Mouse (Mus musculus) fibroblast of lung, adult 2 months (primary cell): ENCODE data around the gene Gm21767.
"Not testable (repeated sequence)": the region's sequence is repeated elsewhere in the genome, so short reads cannot be mapped to it uniquely, and the experiment has no call there.

Source experiments
- DNase-seq: peaks from one replicate; pipeline ENCODE4 v3.0.0-alpha.2; 2011; ENCODE audit warnings: low read depth

The Gm21767 gene

GRCm38 (mm10) chrY:13941438-13941837 lies at the start of gene Gm21767:
Gm21767 (plus strand) TSS chrY:13941738.
- not testable (repeated sequence) for DNase-seq
